Mouse (Mus musculus): ENCODE measurements around the gene Elk4. TPM values are rescaled to one million over a fixed set of nuclear protein-coding genes. Genes with fewer than 3 reads are reported as not detected.

Elk4 gene
- total and polyA plus RNA-seq, 2 experiments: 17.2 to 39.4 TPM

DNA sequence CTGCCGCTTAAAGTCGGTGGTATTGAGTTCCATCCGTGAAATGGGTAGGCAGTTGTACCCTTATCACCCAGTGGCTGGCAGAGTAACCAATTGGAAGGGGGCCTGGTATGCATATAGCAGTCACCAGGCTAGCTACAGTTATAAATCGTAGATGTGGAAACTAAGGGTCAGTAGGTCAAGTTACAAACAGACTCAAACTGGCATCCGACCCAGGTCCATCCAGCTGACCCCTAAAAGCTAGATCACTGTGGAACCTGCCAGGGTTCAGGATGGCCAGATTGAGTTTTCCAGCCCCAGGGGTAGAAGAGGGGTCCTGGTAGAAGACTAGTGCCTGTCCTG is 37.1 kb upstream of the Elk4 start:
- H3K27me3 ChIP-seq (ENCODE audit: control insufficient read depth, insufficient read depth, low read length): no peaks in the 10 kb centered on the region
- H3K4me3 ChIP-seq (ENCODE audit: insufficient read depth, low read depth, low read length): peak overlapping the region; percentile 73
- TF ChIP-seq POLR2A (IDR thresholded peaks at IDR 0.05; ENCODE audit: extremely low read depth, insufficient read depth, low read length) (peak; percentile 40; the same call in 1 of the 2 replicates), CTCF (IDR thresholded peaks at IDR 0.05; ENCODE audit: low read depth, low read length) (no peak)
- H3K79me2 ChIP-seq (ENCODE audit: control insufficient read depth, insufficient read depth, low read length): peaks cover 44% of the 10 kb centered on the region; the same call in 1 of the 2 replicates
- DNase-seq (ENCODE audit: extremely low read depth, low read depth, low spot score): peak; percentile 95
- peak overlapping the region; percentile 99 for H3K27ac ChIP-seq (replicated peaks; ENCODE audit: insufficient read depth, low read depth, low read length)
- no peaks in the 10 kb centered on the region for H3K36me3 ChIP-seq (ENCODE audit: control insufficient read depth, insufficient read depth, low read length)
- H3K9ac ChIP-seq (ENCODE audit: low read depth, low read length): peak overlapping the region; percentile 88
- WGBS: 27% methylated on average over 5 of the region's 5 CpGs
- H3K4me1 ChIP-seq (ENCODE audit: control insufficient read depth, insufficient read depth, low read length): peaks cover 47% of the 10 kb centered on the region

DNA sequence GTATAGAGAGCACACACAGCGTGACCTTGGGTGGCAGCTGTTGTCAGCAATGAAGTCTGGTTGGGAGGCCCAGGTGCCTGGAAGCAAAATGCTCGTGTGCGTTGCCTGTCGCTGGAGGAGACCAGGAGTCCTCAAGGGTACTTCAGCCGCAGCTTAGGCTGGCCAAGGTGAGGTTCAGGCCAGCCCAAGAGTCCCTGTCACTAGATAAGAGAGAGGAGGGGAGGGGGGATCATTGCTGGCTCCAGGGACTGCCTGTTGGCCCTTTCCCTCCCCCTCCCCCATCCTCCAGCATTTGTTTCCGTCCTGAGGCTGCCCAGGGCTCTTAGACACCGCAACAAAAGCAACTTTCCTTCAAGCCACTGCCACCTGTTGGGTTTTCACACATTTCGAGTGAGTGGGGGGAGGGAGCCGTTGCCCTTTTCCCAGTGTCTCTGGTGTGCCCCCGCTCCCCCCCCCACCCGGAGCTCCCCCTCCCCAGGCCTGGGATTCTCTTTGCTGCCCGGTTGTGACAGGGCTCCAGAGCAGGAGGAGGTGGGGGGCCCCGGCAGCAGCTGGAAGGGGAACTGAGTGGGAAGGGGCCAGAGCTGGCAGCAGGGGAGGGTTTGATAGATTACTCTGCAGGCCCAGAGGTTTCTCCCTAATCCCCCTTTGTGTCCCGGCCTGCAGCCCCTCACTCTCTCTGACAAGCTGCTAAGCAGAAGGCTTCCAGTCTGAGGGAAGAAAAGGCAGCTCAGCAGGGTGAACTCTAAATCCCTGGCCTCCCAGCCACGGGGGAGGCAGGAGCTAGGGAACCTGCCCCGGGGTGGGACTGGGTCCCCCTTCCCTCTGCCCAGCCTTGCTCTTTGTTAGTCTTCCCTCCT is 36.5 kb upstream of the Elk4 start:
- H3K27ac ChIP-seq (replicated peaks; ENCODE audit: insufficient read depth, low read depth, low read length): peak overlapping the region; percentile 99
- peaks cover 43% of the 10 kb centered on the region; the same call in 1 of the 2 replicates for H3K79me2 ChIP-seq (ENCODE audit: control insufficient read depth, insufficient read depth, low read length)
- H3K36me3 ChIP-seq (ENCODE audit: control insufficient read depth, insufficient read depth, low read length): no peaks in the 10 kb centered on the region
- DNase-seq (ENCODE audit: extremely low read depth, low read depth, low spot score): peak; percentile 43
- H3K4me1 ChIP-seq (ENCODE audit: control insufficient read depth, insufficient read depth, low read length): peaks cover 47% of the 10 kb centered on the region
- TF ChIP-seq POLR2A (IDR thresholded peaks at IDR 0.05; ENCODE audit: extremely low read depth, insufficient read depth, low read length): no peak
- no peak for TF ChIP-seq CTCF (IDR thresholded peaks at IDR 0.05; ENCODE audit: low read depth, low read length)
- peak overlapping the region; percentile 88 for H3K9ac ChIP-seq (ENCODE audit: low read depth, low read length)
- no peaks in the 10 kb centered on the region for H3K27me3 ChIP-seq (ENCODE audit: control insufficient read depth, insufficient read depth, low read length)
- WGBS: 11% methylated on average over 16 of the region's 16 CpGs
- peak overlapping the region; percentile 73 for H3K4me3 ChIP-seq (ENCODE audit: insufficient read depth, low read depth, low read length)

DNA sequence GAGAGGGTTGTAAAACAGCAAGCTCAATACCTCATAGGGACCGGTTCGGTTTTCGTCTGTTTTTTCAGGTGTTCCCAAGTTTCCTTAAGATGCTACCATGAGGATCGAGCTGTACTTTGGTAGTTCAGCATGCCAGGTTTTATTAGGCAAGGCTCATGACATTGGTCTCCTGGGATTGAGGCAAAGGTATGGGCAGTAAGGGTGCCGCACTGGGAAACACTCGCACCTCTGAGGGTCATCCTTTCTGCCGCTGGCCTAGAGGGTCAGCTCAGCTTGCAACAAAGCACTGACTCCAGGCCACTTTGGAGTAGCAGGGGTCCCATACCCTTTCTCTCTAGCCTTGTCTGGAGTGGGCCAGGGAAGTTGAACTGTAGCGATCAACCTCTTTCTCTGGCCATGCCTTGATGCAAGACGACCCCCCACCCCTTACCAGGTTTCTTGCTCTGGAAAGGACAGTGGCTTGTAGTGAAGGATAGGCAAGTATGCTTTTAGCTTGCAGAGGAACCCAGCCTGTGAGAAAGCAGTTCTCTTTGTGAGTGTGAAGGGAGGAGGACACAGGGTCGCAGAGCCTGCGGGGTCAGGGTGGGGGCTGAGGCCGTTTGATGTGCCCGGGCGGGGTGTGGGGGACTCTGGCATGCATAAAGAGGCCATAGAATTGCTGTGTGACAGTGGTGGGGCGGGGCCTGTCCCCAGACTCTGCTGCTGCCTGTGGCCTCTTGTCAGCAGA is 35.5 kb upstream of the Elk4 start:
- peak; percentile 57 for DNase-seq (ENCODE audit: extremely low read depth, low read depth, low spot score)
- 21% methylated on average over 15 of the region's 15 CpGs for WGBS
- peak overlapping the region; percentile 88 for H3K9ac ChIP-seq (ENCODE audit: low read depth, low read length)
- no peaks in the 10 kb centered on the region; the same call in 1 of the 2 replicates for H3K36me3 ChIP-seq (ENCODE audit: control insufficient read depth, insufficient read depth, low read length)
- TF ChIP-seq POLR2A (IDR thresholded peaks at IDR 0.05; ENCODE audit: extremely low read depth, insufficient read depth, low read length) (no peak), CTCF (IDR thresholded peaks at IDR 0.05; ENCODE audit: low read depth, low read length) (no peak)
- peaks cover 49% of the 10 kb centered on the region for H3K4me1 ChIP-seq (ENCODE audit: control insufficient read depth, insufficient read depth, low read length)
- H3K27me3 ChIP-seq (ENCODE audit: control insufficient read depth, insufficient read depth, low read length): no peaks in the 10 kb centered on the region
- peak overlapping the region; percentile 99 for H3K27ac ChIP-seq (replicated peaks; ENCODE audit: insufficient read depth, low read depth, low read length)
- H3K79me2 ChIP-seq (ENCODE audit: control insufficient read depth, insufficient read depth, low read length): peaks cover 44% of the 10 kb centered on the region; the same call in 1 of the 2 replicates
- H3K4me3 ChIP-seq (ENCODE audit: insufficient read depth, low read depth, low read length): peak overlapping the region; percentile 73

DNA sequence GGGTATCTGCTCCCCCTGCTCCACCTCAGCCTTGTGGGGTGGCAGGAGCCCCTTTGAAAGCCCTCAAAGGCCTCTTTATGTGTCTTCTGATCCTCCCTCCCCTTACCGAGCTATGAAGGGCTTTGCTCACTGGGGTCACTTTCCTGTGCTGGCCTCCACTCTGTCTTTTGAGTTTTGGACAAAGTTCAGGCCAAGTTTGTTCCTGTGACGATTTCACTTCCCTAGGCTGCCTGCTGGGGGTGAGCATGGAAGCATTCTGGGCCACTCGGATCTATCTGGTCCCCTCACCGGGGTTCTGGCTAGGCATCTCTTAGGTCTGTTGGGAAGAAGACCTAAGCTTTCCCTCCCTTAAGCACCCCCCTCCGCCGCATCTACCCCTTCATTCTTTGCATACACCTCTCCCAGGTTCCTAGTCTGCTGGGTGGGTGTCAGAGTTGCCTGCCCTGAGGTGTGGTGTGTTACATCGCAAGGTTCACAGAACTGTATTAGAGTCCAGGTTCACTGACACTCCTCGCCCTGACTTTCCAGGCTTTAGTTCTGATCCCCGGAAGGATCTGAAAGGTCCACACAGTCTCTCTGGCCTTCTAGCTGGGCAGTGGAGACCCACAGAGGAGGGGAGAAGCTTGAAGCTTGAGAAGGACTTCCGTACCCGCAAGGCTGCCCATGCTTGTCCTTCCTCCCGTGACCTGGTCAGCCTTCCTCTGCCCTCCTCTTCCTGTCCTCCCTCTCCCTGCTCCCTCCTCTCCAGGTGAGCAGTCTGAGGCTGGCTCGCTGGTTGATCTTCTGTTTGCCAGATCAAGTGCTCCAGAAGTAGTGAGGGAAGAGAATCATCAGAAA is 34.7 kb upstream of the Elk4 start:
- peaks cover 47% of the 10 kb centered on the region; the same call in 1 of the 2 replicates for H3K79me2 ChIP-seq (ENCODE audit: control insufficient read depth, insufficient read depth, low read length)
- H3K9ac ChIP-seq (ENCODE audit: low read depth, low read length): peak overlapping the region; percentile 88
- TF ChIP-seq POLR2A (IDR thresholded peaks at IDR 0.05; ENCODE audit: extremely low read depth, insufficient read depth, low read length) (0 out of 2 replicates have a peak, but pooled peaks have one; percentile 16), CTCF (IDR thresholded peaks at IDR 0.05; ENCODE audit: low read depth, low read length) (peak; percentile 14; the same call in 1 of the 2 replicates)
- DNase-seq (ENCODE audit: extremely low read depth, low read depth, low spot score): peak; percentile 83
- H3K36me3 ChIP-seq (ENCODE audit: control insufficient read depth, insufficient read depth, low read length): no peaks in the 10 kb centered on the region; the same call in 1 of the 2 replicates
- peaks cover 42% of the 10 kb centered on the region for H3K4me1 ChIP-seq (ENCODE audit: control insufficient read depth, insufficient read depth, low read length)
- H3K4me3 ChIP-seq (ENCODE audit: insufficient read depth, low read depth, low read length): peak overlapping the region; percentile 73
- 14% methylated on average over 13 of the region's 13 CpGs for WGBS
- no peaks in the 10 kb centered on the region for H3K27me3 ChIP-seq (ENCODE audit: control insufficient read depth, insufficient read depth, low read length)
- H3K27ac ChIP-seq (replicated peaks; ENCODE audit: insufficient read depth, low read depth, low read length): peak overlapping the region; percentile 99

DNA sequence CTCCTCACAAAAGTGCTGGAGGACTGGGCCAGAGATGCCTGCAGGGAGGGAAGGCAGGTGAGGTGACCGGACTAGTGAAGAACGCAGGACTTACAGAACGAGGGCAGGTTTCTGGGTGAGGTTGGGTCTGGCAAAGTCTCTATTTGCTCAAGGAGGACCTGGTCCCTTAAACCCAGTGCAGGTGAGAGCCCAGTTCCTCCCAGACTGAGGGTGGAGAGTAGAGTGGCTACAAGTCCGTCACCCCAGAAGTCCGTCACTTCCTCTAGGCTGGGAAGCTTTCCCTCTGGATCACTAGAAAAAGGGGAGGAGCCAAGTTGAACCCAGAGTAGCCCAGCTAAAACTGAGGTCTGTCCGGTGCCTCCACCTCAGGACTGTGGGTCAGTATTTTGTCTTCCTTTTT is 33.4 kb upstream of the Elk4 start:
- H3K27ac ChIP-seq (replicated peaks; ENCODE audit: insufficient read depth, low read depth, low read length): peak overlapping the region; percentile 99
- peak; percentile 81 for DNase-seq (ENCODE audit: extremely low read depth, low read depth, low spot score)
- H3K9ac ChIP-seq (ENCODE audit: low read depth, low read length): peak overlapping the region; percentile 33
- peaks cover 40% of the 10 kb centered on the region for H3K4me1 ChIP-seq (ENCODE audit: control insufficient read depth, insufficient read depth, low read length)
- 18% methylated on average over 6 of the region's 6 CpGs for WGBS
- TF ChIP-seq CTCF (IDR thresholded peaks at IDR 0.05; ENCODE audit: low read depth, low read length): no peak
- TF ChIP-seq POLR2A (IDR thresholded peaks at IDR 0.05; ENCODE audit: extremely low read depth, insufficient read depth, low read length): no peak
- H3K4me3 ChIP-seq (ENCODE audit: insufficient read depth, low read depth, low read length): peak overlapping the region; percentile 15; the same call in 1 of the 2 replicates
- H3K27me3 ChIP-seq (ENCODE audit: control insufficient read depth, insufficient read depth, low read length): no peaks in the 10 kb centered on the region
- peaks cover 47% of the 10 kb centered on the region; the same call in 1 of the 2 replicates for H3K79me2 ChIP-seq (ENCODE audit: control insufficient read depth, insufficient read depth, low read length)
- no peaks in the 10 kb centered on the region; the same call in 1 of the 2 replicates for H3K36me3 ChIP-seq (ENCODE audit: control insufficient read depth, insufficient read depth, low read length)
